Mouse (Mus musculus) hindbrain, embryonic 11.5 days (tissue): ENCODE measurements around the gene Prr18. TPM values are rescaled to one million over a fixed set of nuclear protein-coding genes. Genes with fewer than 3 reads are reported as not detected.

Source experiments
- ATAC-seq: fragments of 200-750 bp; cut with Nextera tagmentation; 2 replicates; pipeline ENCODE4 v1.8.0; 2017; ENCODE audit warnings: mild to moderate bottlenecking, moderate TSS enrichment, moderate library complexity; ENCODE audit not compliant: low FRiP score
- DNase-seq: peaks from one replicate; pipeline ENCODE4 v3.0.0-alpha.2; 2015; ENCODE audit warnings: low spot score
- H3K27ac ChIP-seq: fragments of 300-500 bp; sonication (generic); 2 replicates; pipeline ENCODE4 v1.5.1; 2014; ENCODE audit warnings: mild to moderate bottlenecking, low read depth, low read length
- H3K27me3 ChIP-seq: fragments of 300-500 bp; sonication (generic); 2 replicates; pipeline ENCODE4 v1.6.1; 2014; ENCODE audit warnings: mild to moderate bottlenecking, low read length, moderate library complexity, mixed read lengths; ENCODE audit not compliant: control insufficient read depth, insufficient read depth
- H3K36me3 ChIP-seq: fragments of 300-500 bp; sonication (generic); 2 replicates; pipeline ENCODE4 v1.6.1; 2014; ENCODE audit warnings: mild to moderate bottlenecking, low read length, moderate library complexity, mixed read lengths; ENCODE audit not compliant: control insufficient read depth, insufficient read depth
- H3K4me1 ChIP-seq: fragments of 300-500 bp; sonication (generic); replicated peaks from 2 replicates; pipeline ENCODE4 v1.6.1; 2014; ENCODE audit warnings: low read length, mixed read lengths; ENCODE audit not compliant: control insufficient read depth, insufficient read depth
- H3K4me2 ChIP-seq: fragments of 300-500 bp; sonication (generic); replicated peaks from 2 replicates; pipeline ENCODE4 v1.6.1; 2014; ENCODE audit warnings: mild to moderate bottlenecking, low read depth, low read length
- H3K4me3 ChIP-seq: fragments of 300-500 bp; sonication (generic); 2 replicates; pipeline ENCODE4 v1.5.1; 2014; ENCODE audit warnings: low read depth, low read length
- H3K9ac ChIP-seq: fragments of 300-500 bp; sonication (generic); 2 replicates; pipeline ENCODE4 v1.6.1; 2014; ENCODE audit warnings: low read depth, low read length
- H3K9me3 ChIP-seq: fragments of 300-500 bp; sonication (generic); 2 replicates; pipeline ENCODE4 v1.6.1; 2016; ENCODE audit warnings: low read length; ENCODE audit not compliant: control insufficient read depth
- WGBS: fragments of 180-500 bp; shearing (Covaris S2); extraction: QIAGEN DNeasy Blood & Tissue Kit; methylation state at CpG from one replicate; pipeline ENCODE4 v1.1.7; 2014; 5-methylcytosine and 5-hydroxymethylcytosine counted together
- polyA plus RNA-seq: library from polyadenylated mRNA; unstranded; fragments of >200 nt; fragmentation: Nextera tagmentation; extraction: Ambion mirVana; gene quantifications from 2 replicates; pipeline ENCODE4 v1.2.1, GENCODE M21; 2014

Prr18 gene
- polyA plus RNA-seq, 1 experiment from 2014 or later, result 1.5 TPM

- 93% methylated on average over 4 of the region's 4 CpGs for WGBS
- Histone ChIP-seq H3K4me3 (no peak overlapping the region), H3K9ac (no peak overlapping the region), H3K27me3 (no peaks in the 10 kb centered on the region), H3K27ac (no peak overlapping the region), H3K4me2 (no peak overlapping the region), H3K36me3 (no peaks in the 10 kb centered on the region), H3K4me1 (no peaks in the 10 kb centered on the region), H3K9me3 (no peaks in the 10 kb centered on the region)
- DNase-seq (no peak), ATAC-seq (no peak)
These were observed 11.7 kb downstream of the Prr18 start for GRCm38 (mm10) chr17:8348941-8349340.

GRCm38 (mm10) chr17:8351088-8351487, 13.8 kb downstream of the Prr18 start:
- no peaks in the 10 kb centered on the region for H3K36me3 ChIP-seq
- no peaks in the 10 kb centered on the region for H3K9me3 ChIP-seq
- no peak overlapping the region for H3K27ac ChIP-seq
- H3K4me1 ChIP-seq, result no peaks in the 10 kb centered on the region
- no peak overlapping the region for H3K4me2 ChIP-seq
- no peak for ATAC-seq
- WGBS, result 36% methylated on average over 7 of the region's 7 CpGs
- DNase-seq, result no peak
- no peaks in the 10 kb centered on the region for H3K27me3 ChIP-seq
- no peak overlapping the region for H3K9ac ChIP-seq
- H3K4me3 ChIP-seq, result no peak overlapping the region

DNA sequence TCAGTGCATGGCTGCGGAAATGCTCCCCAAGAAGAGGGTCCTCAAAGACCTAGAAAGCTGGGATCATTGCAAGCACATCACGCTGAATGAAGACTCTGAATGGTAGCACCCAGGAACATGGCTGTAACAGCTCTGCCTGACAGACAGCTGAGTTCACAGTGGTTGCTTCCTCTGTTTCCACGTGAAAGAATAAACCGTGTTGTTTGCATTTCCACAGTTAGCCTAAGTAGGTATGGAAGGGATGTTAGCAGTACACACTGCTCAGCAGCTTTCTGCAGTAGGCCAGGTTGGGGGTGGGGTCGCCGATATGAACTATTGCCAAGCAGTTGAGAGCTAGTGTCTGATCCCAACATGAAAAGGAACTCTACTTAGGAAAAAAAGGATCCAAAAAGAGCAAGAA, 18.4 kb downstream of the Prr18 start, which contains the start of gene T2:
Gene T2, plus strand, starts transcription at position 301 of the 400 bp plus-strand sequence.
- Histone ChIP-seq H3K36me3 (no peaks in the 10 kb centered on the region), H3K9ac (no peak within 1 kb of the TSS), H3K27me3 (no peaks in the 10 kb centered on the region), H3K4me2 (no peak within 1 kb of the TSS), H3K4me3 (no peak within 1 kb of the TSS), H3K9me3 (no peaks in the 10 kb centered on the region), H3K27ac (no peak within 1 kb of the TSS), H3K4me1 (no peaks in the 10 kb centered on the region)
- DNase-seq, result no peak
- 89% methylated on average over 6 of the region's 6 CpGs for WGBS
- ATAC-seq, result no peak

GRCm38 (mm10) chr17:8357498-8357897, 20.2 kb downstream of the Prr18 start:
- no peak for DNase-seq
- Histone ChIP-seq H3K27me3 (no peaks in the 10 kb centered on the region), H3K9me3 (no peaks in the 10 kb centered on the region), H3K36me3 (no peaks in the 10 kb centered on the region), H3K27ac (no peak overlapping the region), H3K4me2 (no peak overlapping the region), H3K9ac (no peak overlapping the region), H3K4me1 (no peaks in the 10 kb centered on the region), H3K4me3 (no peak overlapping the region)
- WGBS, result 91% methylated on average over 6 of the region's 6 CpGs
- ATAC-seq, result no peak

DNA sequence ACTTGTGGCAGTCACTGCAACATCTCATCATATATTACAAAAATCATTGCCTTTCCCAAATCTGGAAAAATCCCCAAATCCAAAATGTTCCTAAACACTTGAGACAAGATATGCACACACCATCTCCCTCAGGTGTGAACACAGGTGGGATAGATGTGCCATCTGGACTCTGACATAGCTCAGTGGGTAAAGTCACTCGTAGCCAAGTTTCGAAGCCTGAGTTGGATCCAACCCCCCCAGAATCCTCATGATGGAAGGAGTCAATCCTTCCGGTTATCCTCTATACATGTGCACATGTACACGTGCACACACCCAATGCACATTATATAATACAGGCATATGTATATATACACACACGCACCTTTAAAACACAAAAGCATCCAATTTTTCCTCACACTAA, 23.6 kb downstream of the Prr18 start:
- 89% methylated on average over 5 of the region's 5 CpGs for WGBS
- no peaks in the 10 kb centered on the region for H3K27me3 ChIP-seq
- no peak for ATAC-seq
- no peak overlapping the region for H3K27ac ChIP-seq
- DNase-seq, result no peak
- no peaks in the 10 kb centered on the region for H3K4me1 ChIP-seq
- H3K9me3 ChIP-seq, result no peaks in the 10 kb centered on the region
- H3K9ac ChIP-seq, result no peak overlapping the region
- no peak overlapping the region for H3K4me2 ChIP-seq
- H3K4me3 ChIP-seq, result no peak overlapping the region
- H3K36me3 ChIP-seq, result no peaks in the 10 kb centered on the region

- no peaks in the 10 kb centered on the region for H3K36me3 ChIP-seq
- no peak overlapping the region for H3K9ac ChIP-seq
- WGBS, result 72% methylated on average over 10 of the region's 10 CpGs
- no peaks in the 10 kb centered on the region for H3K4me1 ChIP-seq
- no peaks in the 10 kb centered on the region for H3K27me3 ChIP-seq
- H3K4me3 ChIP-seq, result no peak overlapping the region
- H3K9me3 ChIP-seq, result no peaks in the 10 kb centered on the region
- DNase-seq (no peak), ATAC-seq (no peak)
- H3K4me2 ChIP-seq, result no peak overlapping the region
- no peak overlapping the region for H3K27ac ChIP-seq
These were observed 24.2 kb downstream of the Prr18 start for GRCm38 (mm10) chr17:8361281-8362103.

- Histone ChIP-seq H3K4me3 (no peak overlapping the region), H3K27me3 (no peaks in the 10 kb centered on the region), H3K9ac (peak overlapping the region; percentile 55; the same call in 1 of the 2 replicates), H3K4me1 (peaks cover 16% of the 10 kb centered on the region), H3K27ac (peak overlapping the region; percentile 95), H3K4me2 (peak overlapping the region; percentile 25; the same call in 1 of the 2 replicates), H3K9me3 (no peaks in the 10 kb centered on the region), H3K36me3 (no peaks in the 10 kb centered on the region)
- ATAC-seq, result peak; percentile 59
- DNase-seq, result peak; percentile 59
- whole genome bisulfite sequencing, result 20% methylated on average over 20 of the region's 20 CpGs
These were observed 30.5 kb downstream of the Prr18 start for GRCm38 (mm10) chr17:8367514-8368480.

DNA sequence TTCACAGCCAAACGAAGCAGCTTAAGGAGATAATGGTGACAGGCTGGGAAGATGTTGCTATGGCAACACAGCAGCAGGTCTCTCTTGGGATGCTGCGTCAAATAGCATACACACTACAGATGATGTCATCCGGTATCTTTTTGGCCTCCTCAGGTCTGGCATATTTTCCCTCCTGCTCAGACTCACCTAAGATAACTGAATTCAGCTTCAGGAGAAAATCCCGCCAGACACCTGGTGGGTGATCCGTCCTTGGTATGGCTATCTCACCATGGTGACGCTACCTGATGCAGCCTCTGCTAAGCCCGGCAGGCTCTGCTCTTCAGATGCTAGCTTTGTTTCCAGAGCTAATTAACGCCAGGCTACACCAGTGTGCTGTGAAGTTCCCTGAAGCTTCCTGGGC, 31.3 kb downstream of the Prr18 start:
- no peaks in the 10 kb centered on the region for H3K9me3 ChIP-seq
- no peaks in the 10 kb centered on the region for H3K27me3 ChIP-seq
- no peaks in the 10 kb centered on the region for H3K36me3 ChIP-seq
- peaks cover 16% of the 10 kb centered on the region for H3K4me1 ChIP-seq
- no peak overlapping the region for H3K4me3 ChIP-seq
- peak overlapping the region; percentile 95 for H3K27ac ChIP-seq
- H3K4me2 ChIP-seq, result no peak overlapping the region
- WGBS, result 12% methylated on average over 8 of the region's 8 CpGs
- H3K9ac ChIP-seq, result no peak overlapping the region
- DNase-seq (peak; percentile 72), ATAC-seq (peak; percentile 62)
